Mouse (Mus musculus): ENCODE results near the gene Ostn. TPM values are rescaled to one million over a fixed set of nuclear protein-coding genes. Genes with fewer than 3 reads are reported as not detected.

Gene Ostn
- polyA plus RNA-seq, 1 experiment, result not detected

DNA sequence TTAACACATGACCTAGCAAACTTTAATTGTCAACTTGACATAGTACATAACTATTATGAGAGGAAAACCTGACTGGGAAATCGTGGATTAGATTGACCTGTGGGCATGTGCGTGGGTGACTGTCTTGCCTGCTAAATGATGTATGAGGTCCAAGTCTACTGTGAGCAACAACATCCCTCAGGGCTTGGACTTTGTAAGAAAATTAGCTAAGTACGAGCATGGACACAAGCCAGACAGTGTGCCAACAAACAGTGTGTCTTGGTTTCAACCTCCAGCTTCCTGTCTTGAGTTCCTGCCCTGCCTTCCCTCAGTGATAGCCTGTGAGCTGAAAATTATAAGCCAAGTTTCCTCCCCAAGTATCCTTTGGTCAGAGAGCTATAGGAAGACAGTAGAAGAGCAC, 40.2 kb downstream of the Ostn start:
- H3K27ac ChIP-seq (ENCODE audit: insufficient read depth, low read depth, low read length), result no peak overlapping the region
- no peaks in the 10 kb centered on the region for H3K27me3 ChIP-seq (replicated peaks; ENCODE audit: control insufficient read depth, insufficient read depth, low read length)
- H3K4me3 ChIP-seq (ENCODE audit: insufficient read depth, low read depth, low read length), result no peak overlapping the region
- TF ChIP-seq POLR2A (IDR thresholded peaks at IDR 0.05; ENCODE audit: low read depth, low read length) (no peak), CTCF (conservative IDR thresholded peaks at IDR 0.05; ENCODE audit: insufficient read depth, insufficient read length, low read depth, low read length) (no peak)
- peak; percentile 70 for DNase-seq
- no peaks in the 10 kb centered on the region for H3K36me3 ChIP-seq (ENCODE audit: control insufficient read depth, insufficient read depth, low read length)
- no peaks in the 10 kb centered on the region for H3K4me1 ChIP-seq (ENCODE audit: control insufficient read depth, insufficient read depth, low read length)
- WGBS, result 24% methylated on average over 3 of the region's 3 CpGs

DNA sequence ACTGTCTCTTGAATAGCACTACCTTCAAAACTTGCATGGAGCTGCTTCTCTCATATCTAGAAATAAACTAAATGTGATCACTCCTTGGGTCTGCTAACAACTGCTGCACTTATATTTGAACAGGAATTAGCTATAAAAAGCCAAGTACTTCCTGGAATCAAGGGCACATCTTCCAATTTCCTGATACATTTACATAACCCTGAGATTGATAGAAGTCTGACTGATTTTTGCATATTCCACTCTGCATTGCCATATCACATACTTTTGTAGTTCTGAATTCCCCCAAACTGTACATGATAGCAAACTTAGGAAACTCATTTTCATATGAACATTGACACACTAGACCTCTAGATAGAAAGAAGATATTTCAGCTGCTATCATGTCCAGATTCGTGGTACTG, 41.1 kb downstream of the Ostn start:
- Histone ChIP-seq H3K27me3 (replicated peaks; ENCODE audit: control insufficient read depth, insufficient read depth, low read length) (no peaks in the 10 kb centered on the region), H3K4me3 (ENCODE audit: insufficient read depth, low read depth, low read length) (no peak overlapping the region), H3K27ac (ENCODE audit: insufficient read depth, low read depth, low read length) (no peak overlapping the region), H3K36me3 (ENCODE audit: control insufficient read depth, insufficient read depth, low read length) (no peaks in the 10 kb centered on the region), H3K4me1 (ENCODE audit: control insufficient read depth, insufficient read depth, low read length) (no peaks in the 10 kb centered on the region)
- no peak for DNase-seq
- 75% methylated on average over 1 of the region's 1 CpGs for WGBS
- TF ChIP-seq POLR2A (IDR thresholded peaks at IDR 0.05; ENCODE audit: low read depth, low read length) (no peak), CTCF (conservative IDR thresholded peaks at IDR 0.05; ENCODE audit: insufficient read depth, insufficient read length, low read depth, low read length) (no peak)

DNA sequence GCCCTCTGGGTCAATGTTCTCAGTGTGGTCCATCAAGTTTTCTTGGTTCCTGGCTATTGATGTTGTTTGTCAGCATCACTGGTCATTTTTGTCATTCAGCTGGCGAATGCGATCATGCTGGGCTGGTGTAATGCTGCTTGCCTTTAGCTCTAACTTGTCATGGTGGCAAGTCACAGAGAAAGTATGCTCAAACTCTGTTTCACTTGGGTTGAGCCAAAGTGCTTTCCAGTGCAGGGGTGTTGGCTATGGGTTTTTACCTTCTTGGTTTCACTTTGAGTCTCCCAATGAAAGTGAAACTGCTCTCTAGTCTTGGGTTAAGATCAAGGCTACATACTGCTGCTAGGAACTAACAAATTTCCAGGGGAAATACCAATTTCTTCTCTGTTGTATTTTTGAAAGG, 41.9 kb downstream of the Ostn start:
- H3K36me3 ChIP-seq (ENCODE audit: control insufficient read depth, insufficient read depth, low read length), result no peaks in the 10 kb centered on the region
- no peak overlapping the region for H3K4me3 ChIP-seq (ENCODE audit: insufficient read depth, low read depth, low read length)
- TF ChIP-seq CTCF (conservative IDR thresholded peaks at IDR 0.05; ENCODE audit: insufficient read depth, insufficient read length, low read depth, low read length) (no peak), POLR2A (IDR thresholded peaks at IDR 0.05; ENCODE audit: low read depth, low read length) (no peak)
- H3K27me3 ChIP-seq (replicated peaks; ENCODE audit: control insufficient read depth, insufficient read depth, low read length), result no peaks in the 10 kb centered on the region
- no peak for DNase-seq
- WGBS, result 95% methylated on average over 2 of the region's 2 CpGs
- no peaks in the 10 kb centered on the region for H3K4me1 ChIP-seq (ENCODE audit: control insufficient read depth, insufficient read depth, low read length)
- no peak overlapping the region for H3K27ac ChIP-seq (ENCODE audit: insufficient read depth, low read depth, low read length)

DNA sequence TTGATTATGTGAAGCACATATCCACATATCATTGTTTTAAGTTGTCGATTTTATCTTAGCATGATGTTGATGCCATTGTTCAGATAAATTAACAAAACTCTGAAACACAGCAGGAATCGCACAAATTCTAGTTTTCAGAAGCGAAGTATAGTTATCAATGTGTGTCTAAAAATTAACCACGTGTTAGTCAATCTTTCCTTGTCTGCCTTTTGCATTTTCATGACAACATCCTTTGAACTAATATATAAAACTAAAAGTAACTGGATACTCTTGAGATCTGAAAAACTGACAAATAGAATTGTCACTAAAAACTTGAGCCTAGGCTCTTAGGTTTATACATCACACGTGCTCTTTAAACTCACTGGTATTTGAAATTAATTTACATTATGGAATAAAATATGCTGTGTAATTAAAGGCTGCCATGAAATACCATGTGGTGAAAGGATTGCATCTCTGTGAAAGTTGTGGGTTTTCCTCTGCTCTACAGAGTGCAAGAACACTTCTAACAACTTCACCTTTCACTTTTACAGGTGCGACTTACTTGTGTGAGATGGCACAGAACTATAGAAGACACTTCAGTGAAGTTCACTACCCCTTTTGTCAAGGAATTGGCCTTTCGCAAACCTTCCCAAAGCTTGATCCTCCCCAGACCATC, 42.7 kb downstream of the Ostn start:
- TF ChIP-seq POLR2A (IDR thresholded peaks at IDR 0.05; ENCODE audit: low read depth, low read length) (no peak), CTCF (conservative IDR thresholded peaks at IDR 0.05; ENCODE audit: insufficient read depth, insufficient read length, low read depth, low read length) (no peak)
- H3K4me1 ChIP-seq (ENCODE audit: control insufficient read depth, insufficient read depth, low read length), result no peaks in the 10 kb centered on the region
- no peak overlapping the region for H3K4me3 ChIP-seq (ENCODE audit: insufficient read depth, low read depth, low read length)
- DNase-seq, result no peak
- H3K36me3 ChIP-seq (ENCODE audit: control insufficient read depth, insufficient read depth, low read length), result no peaks in the 10 kb centered on the region
- WGBS, result 86% methylated on average over 7 of the region's 7 CpGs
- H3K27me3 ChIP-seq (replicated peaks; ENCODE audit: control insufficient read depth, insufficient read depth, low read length), result no peaks in the 10 kb centered on the region
- H3K27ac ChIP-seq (ENCODE audit: insufficient read depth, low read depth, low read length), result no peak overlapping the region

DNA sequence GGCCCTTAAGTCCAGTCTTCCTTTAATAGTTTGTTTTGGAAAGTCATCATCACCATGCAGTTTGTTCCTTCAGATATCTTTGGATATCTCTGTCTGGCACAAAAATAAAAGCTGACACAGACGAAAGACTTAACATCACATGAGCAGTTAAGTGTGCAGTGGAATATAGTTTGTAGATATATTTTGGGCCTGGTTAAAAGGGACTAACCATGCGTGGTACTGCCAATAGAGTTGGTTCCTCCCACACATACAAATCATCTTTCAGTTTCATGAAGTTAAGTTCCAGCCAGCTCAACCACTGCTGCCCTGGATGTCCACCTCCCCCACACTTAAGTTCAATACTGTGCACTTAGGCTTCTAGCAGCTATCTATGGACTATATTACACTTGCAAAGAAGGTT, 47.2 kb downstream of the Ostn start:
- Histone ChIP-seq H3K4me3 (ENCODE audit: insufficient read depth, low read depth, low read length) (no peak overlapping the region), H3K27ac (ENCODE audit: insufficient read depth, low read depth, low read length) (no peak overlapping the region), H3K27me3 (replicated peaks; ENCODE audit: control insufficient read depth, insufficient read depth, low read length) (no peaks in the 10 kb centered on the region), H3K36me3 (ENCODE audit: control insufficient read depth, insufficient read depth, low read length) (no peaks in the 10 kb centered on the region), H3K4me1 (ENCODE audit: control insufficient read depth, insufficient read depth, low read length) (no peaks in the 10 kb centered on the region)
- TF ChIP-seq POLR2A (IDR thresholded peaks at IDR 0.05; ENCODE audit: low read depth, low read length), result no peak
- no peak for TF ChIP-seq CTCF (conservative IDR thresholded peaks at IDR 0.05; ENCODE audit: insufficient read depth, insufficient read length, low read depth, low read length)
- 52% methylated on average over 2 of the region's 2 CpGs for WGBS
- no peak for DNase-seq

DNA sequence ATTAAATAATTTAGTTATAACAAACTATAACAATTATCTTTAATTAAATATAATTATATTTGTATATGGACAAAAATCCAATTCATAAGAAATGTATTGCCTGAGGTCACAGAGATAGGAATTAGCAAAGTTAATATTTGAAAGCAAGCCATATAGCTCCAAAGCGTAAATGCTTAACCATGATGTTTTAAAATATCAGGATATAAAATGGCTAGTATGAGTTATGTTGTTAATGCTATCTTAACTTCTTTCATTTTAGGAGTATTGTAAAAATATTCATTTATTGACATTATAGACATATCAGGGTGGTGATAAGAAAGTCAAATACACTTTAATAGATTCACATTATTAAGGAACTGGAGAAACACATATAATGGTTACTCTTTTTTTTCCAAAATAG, 52.8 kb downstream of the Ostn start:
- no peaks in the 10 kb centered on the region for H3K27me3 ChIP-seq (replicated peaks; ENCODE audit: control insufficient read depth, insufficient read depth, low read length)
- no peak overlapping the region for H3K4me3 ChIP-seq (ENCODE audit: insufficient read depth, low read depth, low read length)
- no peaks in the 10 kb centered on the region for H3K4me1 ChIP-seq (ENCODE audit: control insufficient read depth, insufficient read depth, low read length)
- DNase-seq, result no peak
- no peak overlapping the region for H3K27ac ChIP-seq (ENCODE audit: insufficient read depth, low read depth, low read length)
- H3K36me3 ChIP-seq (ENCODE audit: control insufficient read depth, insufficient read depth, low read length), result no peaks in the 10 kb centered on the region
- TF ChIP-seq CTCF (conservative IDR thresholded peaks at IDR 0.05; ENCODE audit: insufficient read depth, insufficient read length, low read depth, low read length), result no peak
- no peak for TF ChIP-seq POLR2A (IDR thresholded peaks at IDR 0.05; ENCODE audit: low read depth, low read length)
- 93% methylated on average over 1 of the region's 1 CpGs for WGBS

DNA sequence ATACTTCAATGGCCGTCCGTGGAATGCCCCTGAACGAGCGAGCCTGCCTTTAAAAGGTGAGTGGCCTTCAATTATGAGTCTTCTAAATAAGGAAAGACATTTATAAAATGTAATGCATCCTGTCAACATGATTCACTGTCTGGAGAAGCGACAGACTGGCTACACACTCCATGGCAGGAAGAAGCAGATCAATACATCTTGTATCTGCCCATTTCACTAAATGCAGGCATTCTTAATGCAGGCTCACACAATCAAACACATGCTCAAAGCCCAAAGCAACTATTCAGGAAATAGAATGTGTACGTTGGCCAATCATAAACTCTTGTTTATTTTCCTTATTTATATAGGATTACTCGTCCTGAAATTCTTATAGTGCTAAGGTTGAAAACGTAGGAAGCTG, 62.9 kb downstream of the Ostn start, which contains the start of gene Uts2b:
Gene Uts2b, minus strand, starts transcription at position 49 of the 400 bp plus-strand sequence.
- Histone ChIP-seq H3K36me3 (ENCODE audit: control insufficient read depth, insufficient read depth, low read length) (no peaks in the 10 kb centered on the region), H3K27ac (ENCODE audit: insufficient read depth, low read depth, low read length) (no peak within 1 kb of the TSS), H3K4me3 (ENCODE audit: insufficient read depth, low read depth, low read length) (no peak within 1 kb of the TSS), H3K4me1 (ENCODE audit: control insufficient read depth, insufficient read depth, low read length) (peaks cover 6% of the 10 kb centered on the region; the same call in 1 of the 2 replicates), H3K27me3 (replicated peaks; ENCODE audit: control insufficient read depth, insufficient read depth, low read length) (no peaks in the 10 kb centered on the region)
- DNase-seq, result no peak
- no peak for TF ChIP-seq CTCF (conservative IDR thresholded peaks at IDR 0.05; ENCODE audit: insufficient read depth, insufficient read length, low read depth, low read length)
- no peak for TF ChIP-seq POLR2A (IDR thresholded peaks at IDR 0.05; ENCODE audit: low read depth, low read length)
- 68% methylated on average over 8 of the region's 8 CpGs for WGBS
